Mouse (Mus musculus): ENCODE data around the gene Tcte2.
A peak's percentile ranks its signal among the peaks of the same experiment; 100 is the strongest.

- no peak for TF ChIP-seq RCOR1 (conservative IDR thresholded peaks at IDR 0.05; ENCODE audit: low read depth, low read length)
- no peak for TF ChIP-seq EP300 (IDR thresholded peaks at IDR 0.05; ENCODE audit: low read length)
- TF ChIP-seq USF1 (IDR thresholded peaks at IDR 0.05; ENCODE audit: low read depth, low read length), result no peak
- TF ChIP-seq POLR2A (IDR thresholded peaks at IDR 0.05; ENCODE audit: low read depth, low read length), result no peak
- TF ChIP-seq MAX (IDR thresholded peaks at IDR 0.05; ENCODE audit: low read length), result no peak
- no peak for TF ChIP-seq TCF12 (IDR thresholded peaks at IDR 0.05; ENCODE audit: low read depth, low read length)
- TF ChIP-seq MAFK (IDR thresholded peaks at IDR 0.05; ENCODE audit: insufficient replicate concordance, low read length), result peak; percentile 15; the same call in 1 of the 2 replicates
Measured at GRCm38 (mm10) chr17:13732685-13733084, 28.9 kb downstream of the Tcte2 start.

Data from CH12.LX (cell line).